Mouse (Mus musculus) limb, embryonic 15.5 days (tissue): ENCODE measurements around the gene Nme8. TPM values are rescaled to one million over a fixed set of nuclear protein-coding genes. Genes with fewer than 3 reads are reported as not detected.

Experiments used
- ATAC-seq: fragments of 200-750 bp; cut with Nextera tagmentation; 2 replicates; pipeline ENCODE4 v1.8.0; 2017; ENCODE audit warnings: low read depth, moderate TSS enrichment; ENCODE audit not compliant: insufficient number of reproducible peaks, low FRiP score, low TSS enrichment
- H3K27ac ChIP-seq: fragments of 300-500 bp; sonication (generic); 2 replicates; pipeline ENCODE4 v1.5.1; 2015; ENCODE audit warnings: moderate library complexity, mild to moderate bottlenecking, inconsistent platforms
- H3K27me3 ChIP-seq: fragments of 300-500 bp; sonication (generic); 2 replicates; pipeline ENCODE4 v1.6.1; 2015; ENCODE audit warnings: inconsistent platforms
- H3K36me3 ChIP-seq: fragments of 300-500 bp; sonication (generic); 2 replicates; pipeline ENCODE4 v1.6.1; 2015; ENCODE audit warnings: inconsistent platforms
- H3K4me1 ChIP-seq: fragments of 300-500 bp; sonication (generic); 2 replicates; pipeline ENCODE4 v1.6.1; 2015; ENCODE audit warnings: inconsistent platforms
- H3K4me2 ChIP-seq: fragments of 300-500 bp; sonication (generic); 2 replicates; pipeline ENCODE4 v1.6.1; 2015; ENCODE audit warnings: mild to moderate bottlenecking, inconsistent platforms
- H3K4me3 ChIP-seq: fragments of 300-500 bp; sonication (generic); 2 replicates; pipeline ENCODE4 v1.5.1; 2015; ENCODE audit warnings: mild to moderate bottlenecking, inconsistent platforms
- H3K9ac ChIP-seq: fragments of 300-500 bp; sonication (generic); 2 replicates; pipeline ENCODE4 v1.6.1; 2015; ENCODE audit warnings: inconsistent platforms
- H3K9me3 ChIP-seq: fragments of 300-500 bp; sonication (generic); 2 replicates; pipeline ENCODE4 v1.6.1; 2016; ENCODE audit warnings: inconsistent platforms
- WGBS: fragments of 180-500 bp; shearing (Covaris S2); methylation state at CpG from one replicate; pipeline ENCODE4 v1.1.7; 2015; 5-methylcytosine and 5-hydroxymethylcytosine counted together
- polyA plus RNA-seq: library from polyadenylated mRNA; unstranded; fragments of >200 nt; fragmentation: Nextera tagmentation; extraction: Ambion mirVana; gene quantifications from 2 replicates; pipeline ENCODE4 v1.2.1, GENCODE M21; 2015

Gene Nme8
- polyA plus RNA-seq: not detected in 2 replicates

DNA sequence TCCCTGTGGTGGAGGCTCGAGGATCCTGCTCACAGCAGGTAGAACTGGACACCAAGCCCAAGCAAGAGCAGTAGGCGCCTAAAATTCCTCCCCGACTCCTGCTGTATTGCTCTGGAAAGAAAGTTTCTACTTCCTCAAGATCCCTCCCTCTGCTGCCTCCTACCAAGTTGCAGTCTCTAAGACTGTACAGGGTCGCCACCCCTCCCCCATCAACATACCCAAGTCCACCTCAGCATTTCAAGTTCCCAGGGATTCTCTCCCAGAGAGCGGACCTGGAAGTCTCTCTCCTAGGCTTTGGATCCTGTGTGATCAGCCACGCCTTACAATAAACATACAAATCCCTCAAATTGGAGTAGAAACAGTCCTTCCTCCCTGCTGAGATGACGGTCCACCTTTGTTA is at the start of gene Nme8:
Nme8 (minus strand) TSS at position 5 of the 400 bp plus-strand sequence.
- peaks cover 11% of the 10 kb centered on the region; the same call in 1 of the 2 replicates for H3K27me3 ChIP-seq
- H3K4me3 ChIP-seq: no peak within 1 kb of the TSS
- ATAC-seq: no peak
- no peak within 1 kb of the TSS for H3K9ac ChIP-seq
- WGBS: 16% methylated on average over 7 of the region's 7 CpGs
- H3K9me3 ChIP-seq: no peaks in the 10 kb centered on the region
- H3K27ac ChIP-seq: no peak within 1 kb of the TSS
- H3K4me1 ChIP-seq: no peaks in the 10 kb centered on the region
- H3K4me2 ChIP-seq: no peak within 1 kb of the TSS
- no peaks in the 10 kb centered on the region for H3K36me3 ChIP-seq

DNA sequence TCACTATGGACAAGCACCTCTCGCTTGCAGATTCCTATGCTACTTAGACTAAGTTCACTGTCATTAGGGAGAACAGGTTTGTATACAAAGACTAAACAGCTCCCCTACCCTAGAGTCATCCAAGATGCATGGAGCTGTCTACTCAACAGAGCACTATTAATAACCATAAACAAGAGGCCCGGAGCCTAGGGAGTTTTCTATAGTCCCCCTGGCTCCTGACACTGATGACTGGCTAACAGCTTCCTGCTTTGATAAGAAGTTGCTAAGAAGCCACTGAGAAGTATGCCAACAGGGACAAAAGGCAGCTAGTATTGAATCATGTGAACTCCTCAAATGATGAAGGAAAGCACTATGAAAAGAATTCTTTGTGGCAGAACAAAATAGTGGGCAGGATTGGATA is 48.1 kb upstream of the Nme8 start:
- Histone ChIP-seq H3K4me2 (no peak overlapping the region), H3K9ac (no peak overlapping the region), H3K27ac (no peak overlapping the region), H3K9me3 (no peaks in the 10 kb centered on the region), H3K36me3 (no peaks in the 10 kb centered on the region), H3K27me3 (no peaks in the 10 kb centered on the region), H3K4me1 (no peaks in the 10 kb centered on the region), H3K4me3 (no peak overlapping the region)
- 73% methylated on average over 2 of the region's 2 CpGs for WGBS
- no peak for ATAC-seq

DNA sequence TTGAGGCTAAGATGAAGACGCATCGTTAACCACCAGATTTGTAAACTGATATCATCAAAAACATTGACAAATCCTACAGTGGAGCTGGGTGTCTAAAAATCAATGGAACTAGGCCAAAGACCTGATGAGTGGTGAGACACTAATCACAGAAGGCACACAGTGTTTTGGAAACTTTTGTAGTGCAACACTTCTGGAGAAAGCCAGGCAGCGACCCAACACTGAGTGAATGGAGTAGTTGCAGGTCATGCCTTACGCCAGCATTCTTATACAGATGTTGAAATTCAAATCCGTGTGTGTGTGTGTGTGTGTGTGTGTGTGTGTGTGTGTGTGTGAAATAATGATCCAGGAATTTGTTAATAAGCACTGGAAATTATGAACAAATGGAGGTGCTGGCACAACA is 46.9 kb upstream of the Nme8 start:
- Histone ChIP-seq H3K9ac (no peak overlapping the region), H3K4me2 (no peak overlapping the region), H3K4me1 (no peaks in the 10 kb centered on the region), H3K4me3 (no peak overlapping the region), H3K9me3 (no peaks in the 10 kb centered on the region), H3K27me3 (no peaks in the 10 kb centered on the region), H3K36me3 (no peaks in the 10 kb centered on the region), H3K27ac (no peak overlapping the region)
- no peak for ATAC-seq
- 86% methylated on average over 5 of the region's 5 CpGs for WGBS

DNA sequence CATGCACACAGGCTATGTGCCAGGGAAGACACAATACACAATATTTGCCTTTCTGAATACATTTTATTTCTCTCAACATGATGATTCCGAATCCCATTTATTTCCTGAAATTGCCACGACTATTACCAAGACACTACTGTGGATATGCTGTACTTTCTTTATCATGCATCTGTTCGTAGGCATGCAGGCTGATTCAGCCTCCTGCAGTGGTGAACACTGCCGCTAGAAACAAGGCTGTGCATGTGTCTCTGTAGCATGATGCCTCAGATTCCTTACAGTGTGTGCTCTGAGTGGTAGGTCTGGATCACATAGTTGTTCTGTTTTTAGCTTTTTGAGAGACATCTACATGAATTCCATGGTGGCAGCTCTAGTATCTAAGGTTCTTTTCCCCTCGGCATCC is 37.0 kb upstream of the Nme8 start:
- Histone ChIP-seq H3K4me3 (no peak overlapping the region), H3K4me1 (no peaks in the 10 kb centered on the region), H3K36me3 (no peaks in the 10 kb centered on the region), H3K9ac (no peak overlapping the region), H3K27me3 (no peaks in the 10 kb centered on the region), H3K27ac (no peak overlapping the region), H3K9me3 (no peaks in the 10 kb centered on the region), H3K4me2 (no peak overlapping the region)
- ATAC-seq: no peak
- WGBS: 83% methylated on average over 5 of the region's 5 CpGs

DNA sequence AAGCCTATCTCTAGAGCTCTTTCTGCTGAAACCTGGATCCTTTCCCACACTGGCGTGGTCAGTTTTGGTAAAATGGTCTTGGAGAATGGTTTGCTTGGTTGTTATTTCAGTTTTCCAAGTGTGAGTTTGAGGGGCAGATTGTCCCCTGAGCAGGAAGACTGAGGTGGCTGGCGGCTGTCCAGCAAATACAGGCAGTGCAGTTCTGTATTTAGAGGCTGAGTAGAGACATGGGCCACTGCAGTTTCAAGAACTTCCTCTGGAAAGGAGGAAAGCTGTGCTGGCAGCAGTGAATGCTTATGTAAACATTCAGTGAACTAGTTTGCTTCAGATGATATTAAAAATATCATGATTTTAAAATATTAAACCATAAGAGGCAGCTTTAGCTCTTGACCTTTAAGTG is 33.2 kb upstream of the Nme8 start:
- Histone ChIP-seq H3K9me3 (no peaks in the 10 kb centered on the region), H3K27ac (no peak overlapping the region), H3K36me3 (no peaks in the 10 kb centered on the region), H3K4me2 (no peak overlapping the region), H3K9ac (no peak overlapping the region), H3K4me3 (no peak overlapping the region), H3K4me1 (no peaks in the 10 kb centered on the region), H3K27me3 (no peaks in the 10 kb centered on the region)
- ATAC-seq: no peak
- WGBS: 58% methylated on average over 2 of the region's 2 CpGs

DNA sequence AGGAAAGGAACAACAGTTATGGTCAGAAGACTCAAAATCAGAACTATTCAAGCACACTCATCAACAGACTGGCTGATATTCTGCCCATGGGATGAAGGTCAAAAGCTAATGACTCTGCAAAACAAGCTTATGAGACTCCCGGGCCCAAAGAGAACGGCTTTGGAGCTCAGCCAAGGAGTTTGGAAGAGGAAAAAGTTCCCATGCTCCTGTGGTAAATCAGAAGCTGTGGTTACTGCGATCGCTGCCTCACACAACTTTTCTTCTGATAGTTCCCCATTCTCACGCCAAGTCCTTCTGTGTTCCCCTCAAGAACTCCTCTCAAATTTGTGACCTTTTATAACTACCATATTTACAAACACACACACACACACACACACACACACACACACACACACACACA is 21.4 kb upstream of the Nme8 start:
- 40% methylated on average over 5 of the region's 5 CpGs for WGBS
- Histone ChIP-seq H3K9me3 (no peaks in the 10 kb centered on the region), H3K4me2 (no peak overlapping the region), H3K4me3 (no peak overlapping the region), H3K27me3 (no peaks in the 10 kb centered on the region), H3K36me3 (no peaks in the 10 kb centered on the region), H3K4me1 (no peaks in the 10 kb centered on the region), H3K9ac (no peak overlapping the region), H3K27ac (no peak overlapping the region)
- no peak for ATAC-seq

DNA sequence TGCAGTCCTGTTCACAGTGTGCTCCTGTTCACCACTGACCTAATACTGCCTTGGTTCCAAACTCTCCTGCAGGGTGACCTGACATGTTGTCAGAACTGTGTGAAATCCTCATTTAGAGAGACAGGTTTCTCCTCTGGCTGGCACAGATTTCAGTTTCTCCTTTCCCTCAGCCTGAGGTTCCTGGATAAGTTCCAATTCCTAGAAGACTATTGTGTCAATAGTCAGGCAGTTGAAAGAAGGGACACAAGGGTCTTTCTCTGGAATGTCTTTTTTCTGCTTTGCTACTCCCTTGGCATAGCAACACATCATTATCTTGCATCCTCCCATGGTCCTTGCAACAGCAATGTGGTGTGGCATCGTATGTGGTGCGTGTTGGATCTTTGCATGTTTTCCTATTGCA is 19.6 kb upstream of the Nme8 start:
- no peak overlapping the region for H3K9ac ChIP-seq
- no peak overlapping the region for H3K4me3 ChIP-seq
- H3K27ac ChIP-seq: no peak overlapping the region
- no peaks in the 10 kb centered on the region for H3K9me3 ChIP-seq
- no peak for ATAC-seq
- WGBS: 91% methylated on average over 2 of the region's 2 CpGs
- H3K27me3 ChIP-seq: no peaks in the 10 kb centered on the region
- H3K4me2 ChIP-seq: no peak overlapping the region
- no peaks in the 10 kb centered on the region for H3K36me3 ChIP-seq
- no peaks in the 10 kb centered on the region for H3K4me1 ChIP-seq

DNA sequence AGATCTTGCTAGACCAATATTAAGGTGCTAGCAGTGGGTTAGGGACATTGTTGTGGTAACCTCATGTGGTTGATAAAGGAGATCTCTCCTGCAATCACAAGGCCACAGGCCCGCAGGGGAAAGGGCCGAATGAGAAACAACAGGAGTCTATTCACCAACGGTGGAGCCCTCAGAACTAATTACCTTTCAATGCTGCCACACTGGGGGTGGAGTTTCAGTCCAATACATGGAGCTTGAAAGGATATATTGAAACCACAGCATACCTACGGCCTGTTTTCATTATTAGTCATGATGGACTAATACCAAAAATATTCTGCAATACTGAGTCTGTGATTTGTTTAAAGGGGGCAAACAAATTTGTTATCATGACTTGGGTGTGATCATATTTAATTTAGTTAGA is 6.2 kb upstream of the Nme8 start:
- H3K9me3 ChIP-seq: no peaks in the 10 kb centered on the region
- no peak overlapping the region for H3K4me2 ChIP-seq
- H3K27me3 ChIP-seq: no peaks in the 10 kb centered on the region
- 55% methylated on average over 4 of the region's 4 CpGs for WGBS
- H3K27ac ChIP-seq: no peak overlapping the region
- no peaks in the 10 kb centered on the region for H3K4me1 ChIP-seq
- no peak overlapping the region for H3K4me3 ChIP-seq
- ATAC-seq: no peak
- no peak overlapping the region for H3K9ac ChIP-seq
- no peaks in the 10 kb centered on the region for H3K36me3 ChIP-seq

DNA sequence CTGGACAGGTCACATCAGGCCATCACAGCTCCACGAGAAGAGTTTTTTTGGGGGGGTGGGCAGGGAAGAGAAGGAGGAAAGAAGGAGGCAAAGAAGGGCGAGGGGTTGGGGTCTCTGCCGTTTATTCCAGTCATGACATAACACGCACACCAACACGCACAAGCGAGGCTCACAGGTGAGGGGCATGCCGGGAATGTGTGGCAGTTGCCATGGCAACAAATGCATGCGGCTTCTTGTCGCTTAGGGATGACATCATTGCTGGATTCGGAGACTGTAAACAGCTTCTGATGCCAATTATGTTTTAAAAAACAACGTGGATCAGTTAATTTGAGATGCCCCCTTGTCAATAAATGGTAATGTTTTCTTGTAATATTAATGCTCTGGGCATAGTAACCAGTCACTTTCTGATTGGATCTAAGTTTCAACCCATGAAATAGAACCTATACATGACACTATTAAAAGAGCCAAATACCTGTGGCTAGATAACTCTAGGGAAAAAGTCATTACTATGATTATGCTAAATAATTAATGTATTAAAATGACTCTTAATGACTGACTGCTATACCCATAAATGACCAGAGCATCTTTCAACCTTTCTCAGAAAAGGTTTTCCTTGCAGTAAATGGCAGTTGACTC is 4.0 kb upstream of the Nme8 start:
- Histone ChIP-seq H3K9ac (no peak overlapping the region), H3K36me3 (no peaks in the 10 kb centered on the region), H3K4me2 (no peak overlapping the region), H3K9me3 (no peaks in the 10 kb centered on the region), H3K27ac (no peak overlapping the region), H3K4me1 (no peaks in the 10 kb centered on the region), H3K27me3 (peaks cover 11% of the 10 kb centered on the region; the same call in 1 of the 2 replicates), H3K4me3 (no peak overlapping the region)
- 62% methylated on average over 11 of the region's 11 CpGs for WGBS
- no peak for ATAC-seq

DNA sequence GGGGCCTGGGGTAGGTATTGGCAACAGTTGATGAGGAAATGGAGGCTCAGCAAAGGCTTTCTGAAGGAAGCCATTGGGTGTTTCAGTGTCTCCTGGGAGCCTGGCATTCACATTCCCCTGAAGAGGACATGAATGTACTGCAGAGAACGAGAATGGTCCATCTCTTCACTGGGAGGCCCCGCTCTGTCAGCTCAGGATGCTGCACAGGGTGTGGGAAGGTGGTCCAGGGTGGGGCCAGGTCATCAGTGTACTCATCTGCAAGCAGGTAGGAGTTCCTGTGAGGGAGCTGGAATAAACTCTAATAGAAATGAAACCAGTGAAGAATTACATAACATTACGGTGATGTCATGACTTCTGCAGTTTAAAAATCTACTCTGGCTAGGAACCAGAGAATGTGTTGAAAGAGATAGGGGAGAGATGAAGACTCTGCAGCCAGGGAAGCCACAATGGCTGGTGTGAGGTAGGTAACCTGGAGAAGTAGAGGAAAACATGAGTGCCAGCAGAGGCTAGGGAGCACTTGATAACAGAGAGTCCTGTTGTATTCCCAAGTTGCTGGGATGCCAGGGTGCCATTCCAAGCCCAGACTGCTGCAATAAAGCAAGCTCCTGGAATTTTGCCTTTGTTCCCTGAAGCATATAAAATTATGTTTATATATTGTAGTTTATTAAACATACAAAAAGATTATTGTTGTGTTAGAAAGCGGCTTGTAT is 3.3 kb upstream of the Nme8 start:
- Histone ChIP-seq H3K27ac (no peak overlapping the region), H3K36me3 (no peaks in the 10 kb centered on the region), H3K9ac (no peak overlapping the region), H3K9me3 (no peaks in the 10 kb centered on the region), H3K4me1 (no peaks in the 10 kb centered on the region), H3K27me3 (peaks cover 11% of the 10 kb centered on the region; the same call in 1 of the 2 replicates), H3K4me3 (no peak overlapping the region), H3K4me2 (no peak overlapping the region)
- no peak for ATAC-seq
- WGBS: 81% methylated on average over 4 of the region's 4 CpGs

DNA sequence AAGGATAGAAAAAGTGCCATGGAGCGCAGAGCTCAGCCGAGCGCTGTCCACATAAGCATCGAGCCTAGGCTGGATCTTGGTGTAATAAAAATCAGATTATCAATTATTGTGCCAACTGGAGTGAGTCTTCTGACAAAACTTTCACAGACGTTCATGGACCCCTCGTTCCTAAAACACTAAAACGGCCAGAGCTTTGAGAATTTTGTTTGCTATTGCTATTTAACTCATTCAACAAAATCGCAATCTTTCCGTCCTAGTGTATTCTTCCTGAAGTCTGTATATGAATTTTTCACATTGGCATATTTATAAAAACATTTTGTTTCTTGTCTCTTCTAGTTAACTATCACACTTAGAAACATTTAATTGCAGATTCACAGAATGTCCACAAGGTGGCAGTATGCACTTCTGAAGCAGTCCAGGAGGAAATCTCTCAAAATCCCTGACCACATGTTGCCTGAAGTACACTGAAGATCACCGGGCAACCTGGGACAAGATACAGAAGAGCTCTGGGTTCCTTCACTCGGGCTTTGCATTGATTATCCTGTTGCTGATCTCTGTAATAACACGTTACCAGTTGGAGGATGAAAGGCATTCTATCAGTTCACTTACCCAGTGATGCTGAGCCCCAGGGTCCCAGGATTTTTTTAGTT is 1.1 kb upstream of the Nme8 start:
- Histone ChIP-seq H3K4me1 (no peaks in the 10 kb centered on the region), H3K27me3 (peaks cover 11% of the 10 kb centered on the region; the same call in 1 of the 2 replicates), H3K36me3 (no peaks in the 10 kb centered on the region), H3K27ac (no peak overlapping the region), H3K9ac (no peak overlapping the region), H3K9me3 (no peaks in the 10 kb centered on the region), H3K4me2 (no peak overlapping the region), H3K4me3 (no peak overlapping the region)
- no peak for ATAC-seq
- WGBS: 23% methylated on average over 12 of the region's 12 CpGs

DNA sequence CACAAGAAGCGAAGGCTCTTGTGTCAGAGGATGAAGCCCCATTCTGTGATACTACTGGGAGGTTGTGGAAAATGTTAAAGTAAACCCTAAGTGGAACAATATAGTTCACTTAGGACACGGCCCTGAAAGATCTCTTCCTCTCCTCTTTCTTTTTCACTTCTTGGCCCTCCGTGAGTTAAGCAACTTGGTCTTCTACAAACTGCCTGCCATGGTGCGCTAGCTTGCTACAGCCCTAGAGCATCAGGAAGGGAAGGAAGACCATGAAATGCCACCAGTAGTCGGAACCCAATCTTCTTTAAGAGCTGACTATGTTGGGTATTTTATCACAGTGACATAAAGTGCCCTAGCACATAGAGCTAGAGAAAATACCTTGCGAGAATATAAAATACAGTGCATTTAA is 7.2 kb downstream of the Nme8 start:
- H3K4me1 ChIP-seq: no peaks in the 10 kb centered on the region
- no peak for ATAC-seq
- H3K9me3 ChIP-seq: no peaks in the 10 kb centered on the region
- H3K9ac ChIP-seq: no peak overlapping the region
- H3K27me3 ChIP-seq: no peaks in the 10 kb centered on the region
- H3K4me3 ChIP-seq: no peak overlapping the region
- H3K36me3 ChIP-seq: no peaks in the 10 kb centered on the region
- no peak overlapping the region for H3K4me2 ChIP-seq
- WGBS: 90% methylated on average over 6 of the region's 6 CpGs
- no peak overlapping the region for H3K27ac ChIP-seq
